Mouse (Mus musculus) hematopoietic stem cell, adult 5-6 weeks (primary cell): Measurements from ENCODE around the gene Nfe2l2. TPM values are rescaled to one million over a fixed set of nuclear protein-coding genes. Genes with fewer than 3 reads are reported as not detected.
A peak's percentile ranks its signal among the peaks of the same experiment; 100 is the strongest.
"Not testable (repeated sequence)": the region's sequence is repeated elsewhere in the genome, so short reads cannot be mapped to it uniquely, and the experiment has no call there.

ENCODE experiments used
- ATAC-seq, 2 experiments: fragments of 125-278 bp in 1 of 2; replicated peaks in 1 of 2; 2 replicates each; pipeline ENCODE4 v1.8.0; 2016 to 2017; ENCODE audit warnings: inconsistent platforms in 2 of 2, mild to moderate bottlenecking in 2 of 2, moderate number of reproducible peaks in 2 of 2, low read depth in 1 of 2, moderate TSS enrichment in 1 of 2; ENCODE audit not compliant: low FRiP score in 2 of 2, poor library complexity in 2 of 2, severe bottlenecking in 2 of 2, insufficient read depth in 1 of 2, low TSS enrichment in 1 of 2
- total RNA-seq: library from RNA; stranded (forward); fragments of 172-1452, 232-1000 nt; gene quantifications from 2 replicates; pipeline ENCODE4 v1.2.3, GENCODE M21; 2017

Gene Nfe2l2
- total RNA-seq, 1 experiment from 2014 or later: 81.9 TPM

GRCm38 (mm10) chr2:75694926-75695325 lies 9.5 kb downstream of the Nfe2l2 start:
- ATAC-seq: not testable (repeated sequence)

DNA sequence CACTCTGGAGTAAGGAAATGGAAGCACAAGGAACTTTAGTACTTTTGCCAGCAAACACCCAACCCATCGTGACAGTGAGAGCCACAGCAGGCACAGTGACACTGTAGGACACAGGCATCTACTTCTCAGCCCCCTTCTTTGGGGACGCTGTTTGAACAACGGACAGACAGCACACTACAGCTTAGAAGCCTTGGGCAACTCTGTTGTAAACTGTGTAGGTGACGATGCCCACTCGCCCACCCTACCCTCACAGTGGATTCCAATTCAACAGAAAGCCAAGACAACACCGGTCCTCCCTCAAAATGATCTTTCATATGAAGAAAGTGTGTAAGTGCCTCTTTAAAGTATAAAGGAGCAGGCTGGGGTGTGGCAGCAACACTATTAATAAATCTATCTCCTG lies 12.1 kb downstream of the Nfe2l2 start:
- ATAC-seq: no peak

DNA sequence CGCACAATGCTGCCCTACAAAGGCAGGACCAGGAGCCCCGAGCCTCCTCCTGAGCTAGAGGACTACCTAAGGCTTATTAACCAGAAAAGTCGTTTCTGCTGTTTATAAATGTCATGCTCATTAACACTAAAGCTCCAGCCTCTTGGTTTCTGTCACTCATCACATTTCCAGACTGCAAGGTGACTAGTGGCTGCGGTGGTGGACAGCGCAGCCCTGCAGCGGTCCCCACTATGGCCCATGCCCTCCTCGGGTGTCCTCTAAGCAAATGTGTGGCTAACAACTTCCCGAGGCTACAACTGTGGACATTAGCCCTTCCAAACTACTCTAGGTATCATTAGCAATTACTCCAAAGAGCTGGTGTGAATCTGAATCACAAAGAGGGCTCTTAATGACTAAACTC lies 13.1 kb downstream of the Nfe2l2 start:
- no peak for ATAC-seq

DNA sequence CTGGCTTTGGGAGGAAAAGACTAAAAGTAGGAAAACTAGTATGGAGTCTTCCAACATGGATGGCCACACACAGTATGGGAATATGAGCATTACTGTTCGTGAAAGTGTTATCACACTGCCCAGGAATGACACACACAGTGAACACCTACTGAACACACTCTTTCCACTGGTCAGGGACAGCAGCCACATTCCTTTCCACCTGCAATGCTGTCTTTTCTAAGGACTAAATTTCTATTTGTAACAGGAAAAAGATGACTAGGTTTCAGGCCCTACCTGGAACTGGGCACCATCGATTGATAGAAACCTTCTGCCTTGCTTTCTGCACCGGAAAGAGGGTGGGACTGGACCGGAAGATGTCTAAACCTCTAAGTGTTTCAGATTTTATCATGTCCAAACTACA lies 13.8 kb downstream of the Nfe2l2 start:
- no peak for ATAC-seq

DNA sequence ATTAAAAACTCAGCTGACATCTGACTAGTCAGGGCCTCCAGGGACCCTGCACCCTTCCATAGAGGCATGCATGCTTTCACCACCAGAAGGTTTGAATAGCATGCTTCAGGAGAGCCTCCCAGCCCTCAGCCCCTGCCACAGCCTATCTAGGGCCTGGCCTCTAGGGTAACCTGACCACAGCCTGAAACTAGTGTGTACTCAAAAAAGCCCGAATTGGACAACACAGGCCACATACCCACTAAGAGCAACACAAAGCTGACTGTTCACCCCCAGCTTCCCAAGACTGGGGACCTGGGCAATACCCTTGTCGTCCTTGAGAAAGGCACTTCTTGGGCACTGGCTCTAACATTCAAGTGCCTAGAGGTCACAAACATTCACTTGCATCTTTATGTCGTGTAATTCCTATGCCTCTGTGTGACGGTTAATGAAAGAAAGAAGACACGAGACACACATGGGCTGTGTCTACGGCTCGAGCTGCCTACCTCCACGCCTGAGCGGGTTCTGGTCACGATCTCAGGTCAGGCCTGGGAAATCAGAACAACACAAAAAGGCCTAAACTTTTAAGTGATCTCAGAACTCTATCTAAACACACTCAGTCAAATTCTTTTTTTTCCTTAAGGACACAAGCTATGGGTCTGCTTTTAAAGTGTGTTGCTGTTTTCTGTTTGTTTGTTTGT lies 14.8 kb downstream of the Nfe2l2 start:
- ATAC-seq: no peak

- ATAC-seq: no peak
Measured at GRCm38 (mm10) chr2:75688901-75689300, 15.5 kb downstream of the Nfe2l2 start.

DNA sequence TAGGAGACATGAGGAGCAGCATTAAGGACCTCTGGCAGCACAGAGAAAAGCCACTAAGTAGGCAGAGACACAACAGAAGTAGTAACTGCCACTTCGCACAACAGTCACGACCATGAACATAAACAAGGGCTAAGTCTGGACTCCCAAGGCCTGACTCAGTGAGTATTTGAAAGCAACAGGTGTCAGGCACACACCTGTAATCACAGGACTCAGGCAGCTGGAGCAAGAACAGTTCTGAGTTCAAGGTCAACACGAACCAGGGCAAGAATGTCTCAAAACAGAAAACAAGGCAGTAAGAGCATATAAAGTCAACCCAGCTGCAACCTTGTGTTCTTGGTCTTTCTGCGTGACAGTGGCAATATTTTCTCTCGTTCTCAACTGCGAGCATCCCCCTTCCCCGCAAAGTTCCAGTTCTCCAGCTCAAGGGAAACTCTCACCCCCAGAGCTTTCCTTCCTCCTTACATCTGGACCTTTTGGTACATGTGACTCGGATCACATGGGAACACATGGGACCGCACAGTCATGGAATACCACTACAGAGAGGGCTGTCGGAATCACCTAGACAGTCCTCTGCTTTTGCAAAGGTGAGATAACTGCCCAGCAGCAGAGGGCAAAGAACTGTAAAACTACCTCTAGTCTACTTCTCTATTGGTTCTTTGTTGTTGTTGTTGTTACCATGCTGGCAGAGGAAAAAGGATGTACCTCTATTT lies 17.2 kb downstream of the Nfe2l2 start:
- ATAC-seq: no peak

- ATAC-seq: peak; percentile 34 to 61
Measured at GRCm38 (mm10) chr2:75685458-75685861, 19.0 kb downstream of the Nfe2l2 start.

- ATAC-seq: no peak
Measured at GRCm38 (mm10) chr2:75684526-75684925, 19.9 kb downstream of the Nfe2l2 start.

DNA sequence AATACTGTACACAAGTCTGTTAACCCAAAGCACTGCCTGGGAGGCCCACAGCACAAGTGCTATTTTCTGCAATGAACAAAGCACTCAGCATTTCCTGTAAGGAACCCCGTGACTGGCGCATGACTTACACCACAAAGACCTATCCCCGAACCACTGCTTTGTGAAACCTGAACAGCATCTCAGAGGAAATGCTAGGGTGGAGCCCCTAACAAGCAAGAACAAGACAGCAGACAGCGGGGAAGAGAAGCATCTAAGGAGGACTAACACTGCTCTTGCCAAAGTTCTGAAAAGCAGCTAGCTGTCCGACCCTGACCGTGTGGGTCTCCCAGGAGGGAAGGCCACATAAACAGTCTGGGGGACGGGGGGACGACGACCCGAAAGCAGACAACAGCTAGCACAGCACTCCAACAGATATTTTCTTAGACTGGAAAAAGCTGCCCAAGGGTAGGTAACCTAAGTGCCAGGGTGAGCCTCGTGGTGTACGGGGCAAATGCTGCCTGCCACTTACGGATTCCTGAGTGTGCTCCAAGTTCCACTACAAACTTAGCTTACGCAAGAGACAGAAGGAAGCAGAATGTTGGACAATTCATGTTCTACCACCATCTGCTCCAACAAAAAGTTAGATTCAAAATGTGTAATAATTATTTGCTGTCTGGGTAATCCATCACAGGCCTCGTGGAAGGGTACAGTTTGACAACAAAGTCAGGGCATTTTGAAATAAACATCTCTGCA lies 21.3 kb downstream of the Nfe2l2 start:
- ATAC-seq: peak; percentile 86 to 88

DNA sequence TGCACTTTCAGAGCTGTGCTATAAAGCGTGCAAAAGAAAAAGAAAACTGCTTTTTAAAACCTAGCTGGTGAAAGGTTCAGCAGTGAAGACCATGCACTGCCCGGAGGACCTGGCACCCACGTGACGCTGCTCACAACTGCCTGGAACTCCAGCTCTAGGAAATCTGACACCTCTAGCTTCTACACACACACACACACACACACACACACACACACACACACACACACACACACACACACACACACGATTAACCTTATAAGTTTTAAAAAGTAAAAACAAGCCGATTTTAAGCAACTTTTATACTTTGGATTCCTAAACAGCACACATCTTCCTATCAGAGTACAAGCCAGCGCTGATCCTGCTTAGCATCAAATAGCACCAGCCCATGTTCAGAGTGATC lies 23.0 kb downstream of the Nfe2l2 start:
- no peak for ATAC-seq

DNA sequence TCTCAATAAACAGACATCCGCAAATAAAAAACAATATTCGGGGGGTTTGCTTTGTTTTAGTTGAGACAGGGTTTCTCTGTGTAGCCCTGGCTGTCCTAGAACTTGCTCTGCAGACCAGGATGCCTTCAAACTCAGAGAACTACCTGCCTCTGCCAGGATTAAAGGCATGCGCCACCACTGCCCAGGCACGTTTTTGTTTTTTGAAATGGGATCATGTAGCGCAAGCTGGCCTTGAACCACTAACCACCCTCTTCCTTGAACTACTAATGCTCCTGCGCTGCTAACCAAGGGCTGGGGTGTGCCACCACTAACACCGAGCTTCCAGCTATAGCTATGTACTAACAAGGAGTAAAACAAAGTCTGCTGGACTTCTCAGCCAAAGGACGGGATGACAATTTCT lies 24.5 kb downstream of the Nfe2l2 start:
- ATAC-seq: no peak

DNA sequence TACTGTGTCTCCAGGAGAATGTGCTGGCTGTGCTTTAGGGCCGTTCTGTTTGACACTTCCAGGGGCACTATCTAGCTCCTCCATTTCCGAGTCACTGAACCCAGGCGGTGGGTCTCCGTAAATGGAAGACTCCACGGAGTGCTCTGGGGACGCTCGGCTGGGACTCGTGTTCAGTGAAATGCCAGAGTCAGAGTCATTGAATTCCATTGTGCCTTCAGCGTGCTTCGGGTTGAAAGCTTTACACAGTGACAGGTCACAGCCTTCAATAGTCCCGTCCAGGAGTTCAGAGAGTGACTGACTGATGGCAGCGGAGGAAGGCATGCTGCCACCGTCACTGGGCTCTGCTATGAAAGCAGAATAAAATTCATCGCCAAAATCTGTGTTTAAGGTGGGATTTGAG lies 27.9 kb downstream of the Nfe2l2 start:
- ATAC-seq: no peak

- no peak for ATAC-seq
Measured at GRCm38 (mm10) chr2:75672561-75672960, 31.9 kb downstream of the Nfe2l2 start.

DNA sequence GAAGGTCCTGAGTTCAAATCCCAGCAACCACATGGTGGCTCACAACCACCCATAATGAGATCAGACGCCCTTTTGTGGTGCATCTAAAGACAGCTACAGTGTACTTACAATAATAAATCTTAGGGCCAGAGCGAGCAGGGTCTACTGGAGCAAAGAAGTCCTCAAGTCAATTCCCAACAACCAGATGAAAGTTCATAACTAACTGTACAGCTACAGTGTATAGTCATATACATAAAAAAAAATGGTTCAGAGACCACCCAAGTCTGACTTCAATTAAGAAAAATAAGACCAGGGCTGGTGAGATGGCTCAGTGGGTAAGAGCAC lies 33.1 kb downstream of the Nfe2l2 start:
- no peak for ATAC-seq

DNA sequence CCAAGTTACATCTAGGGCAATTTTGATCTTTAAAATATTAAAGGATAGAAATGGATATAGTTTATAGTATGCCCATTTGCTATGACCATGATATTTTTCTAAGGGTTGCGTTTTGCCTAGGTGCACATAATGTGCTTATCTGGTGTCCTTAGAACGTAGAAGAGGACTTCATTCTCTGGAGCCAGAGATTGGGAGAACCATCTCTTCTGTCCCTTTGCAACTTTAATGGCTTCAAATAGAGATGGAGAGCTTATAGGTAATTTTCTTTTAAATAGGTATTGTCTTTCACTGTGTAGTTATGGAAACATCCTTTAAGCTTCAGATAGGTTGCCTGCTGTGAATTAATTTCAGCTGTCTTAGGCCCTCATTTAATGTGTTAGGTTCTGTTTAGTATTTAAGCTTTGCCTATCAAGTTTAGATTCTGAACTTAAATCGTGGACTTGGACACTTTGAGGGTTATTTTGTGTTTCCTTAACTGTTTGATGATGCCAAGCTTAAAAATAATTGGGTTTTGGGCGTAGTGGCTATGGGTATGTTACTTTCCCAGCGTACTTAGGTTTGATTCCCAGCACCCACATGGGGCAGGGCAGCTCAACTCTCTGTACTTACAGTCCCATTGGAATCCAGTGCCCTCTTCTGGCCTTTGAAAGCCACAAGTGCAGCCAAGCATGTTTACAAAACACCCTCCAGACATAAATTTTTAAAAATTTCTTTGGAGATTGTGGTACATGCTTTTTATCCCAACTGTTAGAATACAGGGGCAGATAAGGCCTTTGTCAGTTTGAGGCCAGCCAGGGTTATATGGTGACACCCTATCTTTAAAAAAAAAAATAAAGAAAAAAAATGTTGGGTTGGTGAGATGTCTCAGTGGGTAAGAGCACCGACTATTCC lies 33.8 kb downstream of the Nfe2l2 start:
- no peak for ATAC-seq

GRCm38 (mm10) chr2:75669491-75670445 lies 34.7 kb downstream of the Nfe2l2 start:
- no peak for ATAC-seq
